Mouse (Mus musculus) heart, adult 8-10 months (tissue): ENCODE results near the gene Pilrb2. TPM values are rescaled to one million over a fixed set of nuclear protein-coding genes. Genes with fewer than 3 reads are reported as not detected.
"Not testable (repeated sequence)": the region's sequence is repeated elsewhere in the genome, so short reads cannot be mapped to it uniquely, and the experiment has no call there.

Experiments used
- DNase-seq: peaks from one replicate; pipeline ENCODE4 v3.0.0; 2022; ENCODE audit warnings: low spot score
- total RNA-seq, 4 experiments: library from RNA; stranded (reverse); gene quantifications; 2 replicates each; pipeline ENCODE4 v1.2.4; 2022

Gene Pilrb2
- total RNA-seq, result 1 to 10 TPM in 1 of 4 experiments, under 1 TPM in 2, not detected in 1; 0.65 to 5.4 (median 0.75) TPM

- DNase-seq, result not testable (repeated sequence)
Measured at GRCm38 (mm10) chr5:137871644-137872380, at the start of gene Pilrb2. TSS of gene Pilrb2 (minus strand) at chr5:137871815.

GRCm38 (mm10) chr5:137915550-137915949 is 43.9 kb upstream of the Pilrb2 start:
- no peak for DNase-seq

DNA sequence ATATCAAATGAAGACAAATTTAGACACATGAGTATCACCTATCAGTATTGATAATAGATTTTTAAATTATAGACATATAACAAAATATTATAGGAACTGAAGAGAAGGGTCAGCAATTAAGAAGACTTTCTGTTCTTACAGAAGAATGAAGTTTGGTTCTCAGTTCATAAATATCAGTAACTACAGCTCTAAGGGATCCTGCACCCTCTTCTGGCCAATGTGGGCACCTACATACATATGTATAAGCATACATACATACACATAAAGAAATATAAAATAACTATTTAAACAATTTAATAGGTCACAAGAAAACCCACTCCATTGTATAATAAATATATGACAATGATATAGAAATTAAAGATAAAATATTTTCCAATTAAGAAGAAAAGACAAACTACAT is 42.9 kb upstream of the Pilrb2 start:
- DNase-seq, result no peak

DNA sequence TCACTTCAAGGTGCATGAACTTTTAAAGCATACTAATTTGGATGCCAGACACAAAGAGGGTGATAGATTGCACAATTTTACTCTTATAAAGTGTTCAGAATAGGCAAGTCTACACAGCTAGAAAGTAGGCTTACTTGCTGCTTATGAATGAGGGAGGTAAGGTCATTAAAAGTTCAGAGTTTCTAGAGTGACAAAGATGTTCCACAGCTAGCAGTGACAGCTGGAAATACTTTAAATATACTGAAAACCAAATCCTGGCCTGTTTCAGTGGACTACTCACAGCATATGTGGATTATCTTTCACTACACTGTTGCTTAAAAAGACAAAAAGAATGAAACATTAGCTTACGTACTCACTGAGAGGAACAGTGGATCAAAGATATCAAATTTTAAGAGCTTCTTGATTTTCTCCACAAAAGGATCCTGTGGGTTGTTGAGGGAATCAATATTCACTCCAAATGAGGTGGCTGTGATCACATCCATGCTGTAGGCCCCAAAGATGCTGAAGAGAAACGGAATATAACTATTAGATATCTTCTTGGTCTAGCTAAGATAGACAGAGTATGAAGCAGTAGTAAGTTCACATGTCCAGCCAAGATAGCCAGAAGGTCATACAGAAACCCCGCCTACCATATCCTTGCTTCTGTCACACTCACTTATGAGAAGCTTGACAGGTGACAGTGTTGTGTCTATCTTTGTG is 38.1 kb upstream of the Pilrb2 start:
- no peak for DNase-seq

DNA sequence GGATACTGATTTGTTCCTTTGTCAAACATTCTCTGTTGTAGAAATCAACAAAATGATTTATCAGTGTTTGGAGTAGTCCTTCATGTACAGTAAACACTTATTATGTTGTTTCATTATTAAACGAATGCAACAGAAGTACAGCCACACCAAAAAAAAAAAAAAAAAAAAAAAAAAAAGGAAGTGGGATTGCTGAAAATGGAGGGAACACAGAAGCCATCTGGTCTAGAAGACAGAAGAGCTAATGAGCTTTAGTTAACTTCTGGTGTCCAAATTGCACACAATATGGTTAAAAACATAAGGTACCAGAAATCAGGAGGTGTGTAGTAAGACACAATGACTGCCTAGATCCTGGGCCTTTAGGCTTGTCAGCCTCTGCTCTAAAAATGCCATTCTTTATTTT is 26.2 kb upstream of the Pilrb2 start:
- no peak for DNase-seq

DNA sequence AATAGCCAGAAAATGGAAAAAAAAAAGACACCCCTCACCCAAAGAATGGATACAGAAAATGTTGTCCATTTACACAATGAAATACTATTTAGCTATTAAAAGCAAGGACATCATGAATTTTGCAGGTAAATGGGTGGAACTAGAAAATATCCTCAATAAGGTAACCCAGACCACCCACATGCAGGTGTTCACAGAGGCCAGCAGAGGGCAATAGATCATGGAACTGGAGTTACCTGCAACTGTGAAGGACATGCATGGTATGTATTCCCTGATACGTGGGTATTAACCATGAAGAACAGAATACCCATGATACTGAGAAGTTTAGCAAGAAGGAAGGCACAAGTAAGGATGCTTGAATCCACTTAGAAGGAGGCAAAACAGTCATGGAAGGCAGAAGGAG is 21.3 kb upstream of the Pilrb2 start:
- no peak for DNase-seq

- DNase-seq, result no peak
Measured at GRCm38 (mm10) chr5:137887666-137888065, 16.1 kb upstream of the Pilrb2 start.

GRCm38 (mm10) chr5:137885894-137886293 is 14.3 kb upstream of the Pilrb2 start:
- peak; percentile 21 for DNase-seq

DNA sequence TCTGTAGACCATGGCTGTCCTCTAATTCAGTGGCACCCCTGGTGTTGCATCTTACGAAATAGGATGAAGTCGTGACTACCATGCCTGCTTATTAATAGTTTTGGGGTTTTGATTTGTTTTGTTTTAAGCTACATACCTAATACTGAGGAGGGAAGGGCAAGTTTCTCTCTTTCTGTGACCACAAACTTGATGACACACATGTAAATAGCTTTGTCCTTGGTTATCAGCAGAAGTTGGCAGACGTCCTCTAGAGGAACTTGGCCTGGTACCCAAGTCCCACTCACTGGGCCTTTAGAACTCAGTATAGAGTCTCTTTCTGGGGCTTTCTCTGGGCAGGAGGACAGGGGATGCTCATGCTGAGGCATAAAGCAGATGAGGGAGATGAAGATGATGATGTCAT is 11.7 kb upstream of the Pilrb2 start:
- DNase-seq, result no peak

- DNase-seq, result no peak
Measured at GRCm38 (mm10) chr5:137882922-137883321, 11.3 kb upstream of the Pilrb2 start.

DNA sequence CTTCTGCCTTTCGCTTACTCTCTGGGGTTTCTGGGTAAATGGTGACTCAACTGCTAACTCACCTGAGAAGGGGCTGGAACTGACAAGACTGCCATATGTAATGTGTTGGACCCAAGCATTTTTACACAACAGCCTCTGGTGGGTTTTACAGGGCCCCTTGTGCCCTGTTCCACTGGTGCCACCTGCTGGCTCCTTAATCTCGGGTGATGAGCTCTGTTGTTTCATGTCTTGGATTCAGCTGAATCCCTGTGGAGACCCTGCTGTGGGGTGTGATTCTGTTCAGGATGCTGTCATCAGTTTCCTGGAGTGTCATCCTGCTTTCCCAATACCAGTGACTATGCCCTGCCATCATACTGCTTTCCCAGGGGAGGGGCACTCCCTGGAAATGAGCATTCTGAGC is 6.2 kb upstream of the Pilrb2 start:
- DNase-seq, result no peak

GRCm38 (mm10) chr5:137875054-137875453 is 3.4 kb upstream of the Pilrb2 start:
- no peak for DNase-seq

- not testable (repeated sequence) for DNase-seq
Measured at GRCm38 (mm10) chr5:137872381-137872702, 727 bp upstream of the Pilrb2 start.

DNA sequence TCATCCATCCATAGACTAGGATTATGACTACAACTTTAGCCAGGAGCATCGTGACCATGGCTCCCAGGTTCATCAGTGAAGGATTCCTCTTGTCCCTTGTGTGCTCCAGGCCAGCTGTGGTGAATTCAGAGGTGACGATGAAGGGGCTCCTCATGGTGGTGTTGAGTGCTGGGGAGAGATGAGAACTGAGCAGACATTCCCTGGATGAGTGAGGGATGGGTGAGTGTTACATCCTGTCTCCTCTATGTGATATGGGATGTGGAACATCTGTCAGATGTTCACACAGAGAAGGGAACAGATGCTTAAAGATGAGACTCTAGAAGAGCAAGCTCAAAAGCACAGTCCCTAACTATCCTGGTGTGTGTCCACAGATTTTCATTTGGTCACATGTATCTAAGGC is 3.0 kb downstream of the Pilrb2 start:
- DNase-seq, result not testable (repeated sequence)

- DNase-seq, result not testable (repeated sequence)
Measured at GRCm38 (mm10) chr5:137864008-137864407, 7.6 kb downstream of the Pilrb2 start.

GRCm38 (mm10) chr5:137857960-137858710 is 13.5 kb downstream of the Pilrb2 start, which contains the start of gene Pilrb1:
TSS of gene Pilrb1 (minus strand) at chr5:137858106.
- DNase-seq, result not testable (repeated sequence)

DNA sequence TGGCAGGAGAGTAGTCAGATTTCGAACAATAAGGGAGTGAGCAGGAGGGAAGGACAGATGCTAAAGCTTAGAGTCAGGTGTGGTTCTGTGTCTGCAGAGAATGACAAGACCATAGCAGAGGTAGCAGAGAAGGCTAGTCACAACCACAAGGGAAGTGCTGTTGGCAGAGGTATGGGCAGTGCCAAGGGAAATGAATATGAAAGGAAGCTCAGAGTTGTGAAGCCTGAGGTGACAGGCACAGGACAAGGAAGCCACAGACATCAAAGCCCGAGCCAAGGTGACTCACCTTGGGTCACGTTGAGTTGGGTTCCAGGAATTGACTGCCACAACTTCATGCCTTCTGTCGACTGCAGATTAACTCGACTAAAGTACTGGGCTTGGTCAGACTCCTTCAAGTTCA is 14.7 kb downstream of the Pilrb2 start:
- not testable (repeated sequence) for DNase-seq

- DNase-seq, result not testable (repeated sequence)
Measured at GRCm38 (mm10) chr5:137854907-137855306, 16.7 kb downstream of the Pilrb2 start.

DNA sequence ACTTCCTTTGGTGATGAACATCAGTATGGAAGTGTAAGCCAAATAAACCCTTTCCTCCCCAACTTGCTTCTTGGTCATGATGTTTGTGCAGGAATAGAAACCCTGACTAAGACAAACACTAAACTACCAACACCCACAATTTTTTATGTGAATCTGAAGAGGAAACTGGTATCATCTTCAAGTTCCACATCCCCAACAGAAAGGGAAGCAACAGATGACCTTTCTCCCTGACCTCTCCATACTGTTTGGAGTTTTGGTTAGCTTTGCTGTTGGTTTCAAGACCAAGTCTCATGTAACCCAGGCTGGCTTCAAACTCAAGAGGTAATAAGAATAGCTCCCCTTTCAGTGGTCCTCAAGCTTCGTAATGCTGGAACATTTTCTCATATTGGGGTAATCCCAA is 21.3 kb downstream of the Pilrb2 start:
- not testable (repeated sequence) for DNase-seq

DNA sequence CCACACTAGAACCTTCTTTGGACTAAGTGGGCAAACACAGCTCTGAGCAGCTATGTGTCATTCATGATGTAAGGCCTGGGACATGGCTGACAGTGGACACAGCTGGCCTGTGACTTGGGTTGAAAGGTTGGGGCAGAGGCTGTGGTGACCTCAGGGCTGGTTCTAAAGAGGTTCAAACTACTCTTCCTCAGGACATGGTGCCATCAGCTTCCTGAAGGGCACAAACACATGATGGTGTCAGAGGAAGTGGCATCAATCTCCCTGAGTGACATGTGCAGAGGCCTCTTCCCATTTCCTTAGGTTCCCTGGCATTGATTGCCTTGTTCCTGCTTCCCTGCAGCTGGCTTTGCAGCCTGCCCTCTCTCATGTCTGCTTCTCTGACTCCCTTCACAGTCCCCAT is 34.5 kb downstream of the Pilrb2 start:
- DNase-seq, result not testable (repeated sequence)

GRCm38 (mm10) chr5:137836611-137837010 is 35.0 kb downstream of the Pilrb2 start:
- no peak for DNase-seq

DNA sequence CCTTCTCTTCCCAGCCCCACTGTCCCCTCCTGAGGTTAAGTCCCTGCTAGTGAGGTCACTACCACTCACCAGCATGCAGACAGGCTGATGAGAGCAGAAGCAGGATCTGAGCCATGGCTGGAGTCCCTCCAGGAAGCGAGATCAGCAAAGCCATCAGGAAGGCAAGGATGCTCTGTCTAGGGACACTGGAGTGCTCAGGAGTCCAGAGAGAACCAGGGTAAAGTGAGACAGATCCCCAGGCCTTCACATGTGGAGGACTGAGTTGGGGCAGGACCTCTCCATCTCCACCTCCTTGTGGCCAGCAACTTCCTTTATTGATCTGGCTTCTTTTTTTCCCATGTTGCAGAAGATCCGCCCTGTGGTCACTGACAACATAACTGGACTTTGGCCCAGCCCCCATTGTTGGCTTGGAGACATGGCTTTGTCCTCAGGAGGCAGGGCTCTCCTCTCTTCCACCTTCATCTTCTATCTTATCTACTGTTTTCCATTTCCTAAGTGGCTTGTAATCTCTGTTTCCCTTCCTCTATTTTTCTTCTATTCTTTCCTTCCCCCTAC is 35.6 kb downstream of the Pilrb2 start, which contains the start of gene Pilra:
Gene Pilra (minus strand): TSS at position 316 of the 555 bp plus-strand sequence.
- DNase-seq, result not testable (repeated sequence)
